ENCODE assay signal across 9 mouse cellular contexts in the genomic region with DNA sequence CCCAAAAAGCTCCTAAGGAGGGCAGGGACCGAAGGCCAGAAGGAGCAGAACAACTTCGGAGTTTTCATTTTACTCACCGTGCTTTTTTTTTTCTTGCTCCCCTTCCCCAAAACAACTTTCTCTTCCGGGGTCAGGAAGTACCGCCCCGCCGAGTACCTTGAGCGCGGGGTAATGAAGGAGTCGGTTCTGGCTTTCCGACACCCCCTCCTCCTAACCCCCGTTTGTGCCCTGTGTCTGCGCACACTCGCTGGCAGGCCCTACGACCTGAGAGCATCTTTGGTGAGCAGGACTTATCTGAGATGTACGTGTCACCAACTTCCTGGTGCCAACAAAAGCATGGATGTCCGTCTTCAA. TPM values are rescaled to one million over a fixed set of nuclear protein-coding genes. Genes with fewer than 3 reads are reported as not detected.
DNase-seq lines count a peak whose midpoint lies in the region; ATAC-seq and TF ChIP-seq lines count a peak whose summit lies in the region.
"Had no signal": no experiment of that assay in that cellular context is flagged by ENCODE, and none has a peak within 500 bp of the region (broad histone marks: within the 10 kb centered on the region; RNA-seq: fewer than 3 reads in every experiment).

No protein-coding gene starts in this region.

- H3K36me3 ChIP-seq in heart, embryonic 11.5 days (ENCODE audit: control insufficient read depth, insufficient read depth, low read length): no peaks in the 10 kb centered on the region
- no peaks in the 10 kb centered on the region for H3K36me3 ChIP-seq in ES-Bruce4 (ENCODE audit: control insufficient read depth, insufficient read depth, low read length, poor library complexity, severe bottlenecking)
- H3K36me3 ChIP-seq in forebrain, embryonic 16.5 days (ENCODE audit: control insufficient read depth, insufficient read depth): no peaks in the 10 kb centered on the region
- no peaks in the 10 kb centered on the region for H3K36me3 ChIP-seq in liver, postnatal 0 days (replicated peaks; ENCODE audit: insufficient read depth, low read length)

- peak overlapping the region; percentile 71 for H3K4me2 ChIP-seq in heart, embryonic 11.5 days
- H3K4me2 ChIP-seq in forebrain, embryonic 16.5 days (ENCODE audit: low read length): peak overlapping the region; percentile 73
- peak overlapping the region; percentile 84 for H3K4me2 ChIP-seq in liver, postnatal 0 days (ENCODE audit: low read depth, low read length)

- H3K9ac ChIP-seq in heart, embryonic 11.5 days (ENCODE audit: low read depth, low read length): peak overlapping the region; percentile 78
- peak overlapping the region; percentile 76 for H3K9ac ChIP-seq in ES-Bruce4 (ENCODE audit: low read depth, poor library complexity, severe bottlenecking)
- H3K9ac ChIP-seq in forebrain, embryonic 16.5 days (replicated peaks; ENCODE audit: low read depth, low read length): peak overlapping the region; percentile 80
- peak overlapping the region; percentile 62 for H3K9ac ChIP-seq in liver, postnatal 0 days (replicated peaks)

- H3K27me3 ChIP-seq in heart, embryonic 11.5 days (ENCODE audit: control insufficient read depth, insufficient read depth, low read length): no peaks in the 10 kb centered on the region
- H3K27me3 ChIP-seq in ES-Bruce4 (ENCODE audit: control insufficient read depth, insufficient read depth, low read length, poor library complexity, severe bottlenecking): no peaks in the 10 kb centered on the region
- no peaks in the 10 kb centered on the region for H3K27me3 ChIP-seq in forebrain, embryonic 16.5 days (replicated peaks; ENCODE audit: control insufficient read depth, insufficient read depth, low read length)
- peaks cover 11% of the 10 kb centered on the region; the same call in 1 of the 2 replicates for H3K27me3 ChIP-seq in liver, postnatal 0 days (ENCODE audit: insufficient read depth, low read length)
- H3K27me3 ChIP-seq: Patski had no signal

- peak overlapping the region; percentile 75; the same call in 1 of the 2 replicates for H3K27ac ChIP-seq in heart, embryonic 11.5 days (ENCODE audit: low read depth, low read length)
- no peak overlapping the region for H3K27ac ChIP-seq in ES-Bruce4 (ENCODE audit: insufficient read depth, low read length)
- H3K27ac ChIP-seq in forebrain, embryonic 16.5 days (ENCODE audit: low read length): no peak overlapping the region; the same call in 1 of the 2 replicates
- H3K27ac ChIP-seq in liver, postnatal 0 days (ENCODE audit: low read depth): no peak overlapping the region

- TF ChIP-seq EP300 in ES-Bruce4 (IDR thresholded peaks at IDR 0.05; ENCODE audit: insufficient read depth, low read depth, low read length): no peak
- TF ChIP-seq EP300 in liver, postnatal 0 days (IDR thresholded peaks at IDR 0.05; ENCODE audit: low read depth): no peak

- H3K4me1 ChIP-seq in heart, embryonic 11.5 days (ENCODE audit: control insufficient read depth, insufficient read depth, low read length): peaks cover 11% of the 10 kb centered on the region; the same call in 1 of the 2 replicates
- no peaks in the 10 kb centered on the region for H3K4me1 ChIP-seq in ES-Bruce4 (ENCODE audit: control insufficient read depth, insufficient read depth, low read length)
- peaks cover 15% of the 10 kb centered on the region for H3K4me1 ChIP-seq in forebrain, embryonic 16.5 days (replicated peaks; ENCODE audit: control insufficient read depth, insufficient read depth, low read length)
- H3K4me1 ChIP-seq in liver, postnatal 0 days (ENCODE audit: insufficient read depth): peaks cover 12% of the 10 kb centered on the region

- WGBS in heart, embryonic 11.5 days (ENCODE audit: insufficient replicate concordance): under 1% methylated on average over 17 of the region's 17 CpGs
- WGBS in forebrain, embryonic 16.5 days: under 1% methylated on average over 17 of the region's 17 CpGs
- under 1% methylated on average over 17 of the region's 17 CpGs for WGBS in liver, postnatal 0 days (ENCODE audit: insufficient replicate concordance)

- intact Hi-C loops in left cerebral cortex, postnatal 36 days (cut with DNase I): loop anchor here (5.0 to 10.0 kb wide), 2 partner anchors 80 to 207 kb away; a partner anchor contains a TSS

- TF ChIP-seq POLR2A in ES-Bruce4 (IDR thresholded peaks at IDR 0.05; ENCODE audit: insufficient read depth, low read length): no peak

- H3K9me3 ChIP-seq in heart, embryonic 11.5 days (replicated peaks; ENCODE audit: control insufficient read depth, low read length): no peaks in the 10 kb centered on the region
- no peaks in the 10 kb centered on the region for H3K9me3 ChIP-seq in ES-Bruce4 (replicated peaks; ENCODE audit: control insufficient read depth, insufficient read depth, low read length, poor library complexity, severe bottlenecking)
- no peaks in the 10 kb centered on the region for H3K9me3 ChIP-seq in forebrain, embryonic 16.5 days (ENCODE audit: control insufficient read depth, low read length)
- no peaks in the 10 kb centered on the region for H3K9me3 ChIP-seq in liver, postnatal 0 days (ENCODE audit: low read length)

- no peak for DNase-seq in heart, adult 18-20 months
- no peak for DNase-seq in liver, postnatal 0 days
- DNase-seq in urinary bladder, adult 18-20 months (ENCODE audit: low spot score in 2 of 2): no peak
- DNase-seq in left cerebral cortex, postnatal 36 days (ENCODE audit: low spot score in 2 of 2): no peak
- DNase-seq in kidney, adult 8-10 months: no peak

- ATAC-seq in heart, embryonic 11.5 days (replicated peaks; ENCODE audit: insufficient number of reproducible peaks, low FRiP score, low TSS enrichment): 0 out of 2 replicates have a peak, but pooled peaks have one; percentile 5
- ATAC-seq in forebrain, embryonic 16.5 days: peak; percentile 61
- ATAC-seq in liver, postnatal 0 days: no peak

- peak overlapping the region; percentile 80 for H3K4me3 ChIP-seq in heart, embryonic 11.5 days (ENCODE audit: low read depth, low read length)
- H3K4me3 ChIP-seq in ES-Bruce4 (ENCODE audit: low read depth, low read length): peak overlapping the region; percentile 85
- H3K4me3 ChIP-seq in forebrain, embryonic 16.5 days (replicated peaks; ENCODE audit: low read length): peak overlapping the region; percentile 90
- peak overlapping the region; percentile 60 for H3K4me3 ChIP-seq in liver, postnatal 0 days (ENCODE audit: low read depth, low read length)

- TF ChIP-seq CTCF in ES-Bruce4 (IDR thresholded peaks at IDR 0.05; ENCODE audit: low read depth, low read length): no peak
- TF ChIP-seq CTCF in liver, postnatal 0 days (IDR thresholded peaks at IDR 0.05; ENCODE audit: low read depth): no peak

RNA-seq across cellular contexts. Expression of a gene that starts 0.4 kb away (rescaled TPM):
- 11.2 and 13.4 TPM in 2 replicates for polyA plus RNA-seq in heart, embryonic 11.5 days (2014; fragmentation: Nextera tagmentation; extraction: Ambion mirVana)
- 10 to 100 TPM; 14.3 to 16.9 TPM for total RNA-seq in heart, adult 18-20 months (2021)
- 20.9 and 24.9 TPM in 2 replicates for polyA plus RNA-seq in ES-Bruce4 (2011; ENCODE audit: insufficient read depth, insufficient read length, low read depth, missing spikeins)
- polyA plus RNA-seq in forebrain, embryonic 16.5 days (2015; fragmentation: Nextera tagmentation; extraction: Ambion mirVana): 7.7 and 9.3 TPM in 2 replicates
- polyA plus RNA-seq in liver, postnatal 0 days (2015; fragmentation: Nextera tagmentation; extraction: Ambion mirVana): 1.2 and 1.5 TPM in 2 replicates
- 1 to 10 TPM; 6.1 to 6.2 TPM for total RNA-seq in left cerebral cortex, postnatal 36 days (2021)
